Mouse (Mus musculus): ENCODE measurements around the gene Ptrhd1. TPM values are rescaled to one million over a fixed set of nuclear protein-coding genes. Genes with fewer than 3 reads are reported as not detected.

The Ptrhd1 gene
- polyA plus RNA-seq, 1 experiment from 2014 or later, result 2.0 TPM

- Histone ChIP-seq H3K4me1 (ENCODE audit: control insufficient read depth, low read depth, low read length) (no peaks in the 10 kb centered on the region), H3K36me3 (ENCODE audit: control insufficient read depth, insufficient read depth) (no peaks in the 10 kb centered on the region), H3K4me2 (ENCODE audit: low read depth, low read length) (no peak overlapping the region), H3K9me3 (replicated peaks; ENCODE audit: control insufficient read depth, low read length) (no peaks in the 10 kb centered on the region), H3K27ac (ENCODE audit: low read length) (no peak overlapping the region), H3K9ac (ENCODE audit: low read depth, low read length) (no peak overlapping the region), H3K27me3 (ENCODE audit: control insufficient read depth, insufficient read depth, low read depth, low read length) (no peaks in the 10 kb centered on the region), H3K4me3 (ENCODE audit: low read depth, low read length) (no peak overlapping the region)
- WGBS (ENCODE audit: insufficient replicate concordance), result 81% methylated on average over 11 of the region's 11 CpGs
- no peak for ATAC-seq (ENCODE audit: low read depth)
Observed at GRCm38 (mm10) chr12:4199271-4199670, 34.6 kb upstream of the Ptrhd1 start.

DNA sequence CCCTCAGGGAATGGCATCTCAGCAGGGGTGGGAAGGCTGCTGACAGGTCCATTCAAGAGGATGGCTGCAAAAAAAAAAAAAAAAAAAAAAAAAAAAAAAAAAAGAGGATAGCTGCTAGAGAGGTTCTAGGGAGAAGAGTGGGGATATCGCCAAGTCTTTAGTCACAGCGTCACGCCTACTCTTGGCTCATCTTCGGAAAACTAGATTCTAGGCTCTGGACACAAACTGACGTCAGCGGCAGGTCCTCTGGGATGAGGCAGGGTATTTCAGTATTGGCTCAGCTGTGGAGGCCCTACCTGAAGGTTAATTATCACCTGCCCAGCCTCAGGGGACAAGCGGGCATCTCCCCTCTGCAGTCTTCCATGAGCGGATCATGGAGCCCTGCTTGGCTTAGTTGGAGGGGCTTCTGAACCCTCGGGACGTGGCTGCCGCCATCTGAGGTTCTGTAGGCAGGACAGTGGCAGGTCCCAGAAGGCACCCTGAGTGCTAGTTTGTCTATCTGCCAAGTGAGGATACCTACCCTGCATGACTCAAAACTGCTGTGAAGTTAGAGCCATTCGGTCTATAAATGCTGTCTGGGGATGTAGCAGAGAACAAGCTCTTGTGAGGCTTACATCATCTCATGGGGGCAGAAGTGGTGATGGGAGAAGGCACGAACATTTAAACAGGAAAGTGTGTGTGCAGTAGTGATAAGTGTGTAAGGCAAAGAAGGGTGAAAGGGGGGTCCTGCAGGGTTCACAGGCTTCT, 32.2 kb upstream of the Ptrhd1 start:
- WGBS (ENCODE audit: insufficient replicate concordance), result 79% methylated on average over 13 of the region's 13 CpGs
- H3K9me3 ChIP-seq (replicated peaks; ENCODE audit: control insufficient read depth, low read length), result no peaks in the 10 kb centered on the region
- no peak for ATAC-seq (ENCODE audit: low read depth)
- H3K4me3 ChIP-seq (ENCODE audit: low read depth, low read length), result no peak overlapping the region
- H3K36me3 ChIP-seq (ENCODE audit: control insufficient read depth, insufficient read depth), result no peaks in the 10 kb centered on the region
- no peak overlapping the region for H3K9ac ChIP-seq (ENCODE audit: low read depth, low read length)
- no peaks in the 10 kb centered on the region for H3K4me1 ChIP-seq (ENCODE audit: control insufficient read depth, low read depth, low read length)
- H3K27me3 ChIP-seq (ENCODE audit: control insufficient read depth, insufficient read depth, low read depth, low read length), result no peaks in the 10 kb centered on the region
- no peak overlapping the region for H3K27ac ChIP-seq (ENCODE audit: low read length)
- H3K4me2 ChIP-seq (ENCODE audit: low read depth, low read length), result no peak overlapping the region

- Histone ChIP-seq H3K4me1 (ENCODE audit: control insufficient read depth, low read depth, low read length) (no peaks in the 10 kb centered on the region), H3K4me3 (ENCODE audit: low read depth, low read length) (no peak overlapping the region), H3K36me3 (ENCODE audit: control insufficient read depth, insufficient read depth) (no peaks in the 10 kb centered on the region), H3K9me3 (replicated peaks; ENCODE audit: control insufficient read depth, low read length) (no peaks in the 10 kb centered on the region), H3K27me3 (ENCODE audit: control insufficient read depth, insufficient read depth, low read depth, low read length) (no peaks in the 10 kb centered on the region), H3K9ac (ENCODE audit: low read depth, low read length) (no peak overlapping the region), H3K27ac (ENCODE audit: low read length) (no peak overlapping the region), H3K4me2 (ENCODE audit: low read depth, low read length) (no peak overlapping the region)
- no peak for ATAC-seq (ENCODE audit: low read depth)
- WGBS (ENCODE audit: insufficient replicate concordance), result 69% methylated on average over 4 of the region's 4 CpGs
Observed at GRCm38 (mm10) chr12:4202206-4202605, 31.6 kb upstream of the Ptrhd1 start.

DNA sequence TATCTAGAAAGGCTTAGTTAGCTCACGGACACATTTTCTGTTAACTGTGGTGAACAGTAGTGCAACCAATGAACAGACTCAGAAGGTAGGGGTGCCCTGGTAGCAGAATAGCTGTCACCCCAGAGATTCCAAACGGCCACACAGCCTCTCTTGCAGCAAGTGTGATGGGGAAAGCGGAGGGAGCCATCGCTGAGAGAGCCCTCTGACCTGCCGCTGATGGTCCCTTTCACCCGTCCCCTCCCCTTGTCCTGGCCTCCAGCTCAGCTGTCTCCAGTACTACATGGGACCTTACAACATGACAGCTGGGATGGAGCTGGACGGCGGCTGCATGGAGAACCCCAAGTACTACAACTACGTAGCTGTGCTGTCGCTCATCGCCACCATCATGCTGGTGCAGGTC, 27.7 kb upstream of the Ptrhd1 start:
- WGBS (ENCODE audit: insufficient replicate concordance), result 76% methylated on average over 11 of the region's 11 CpGs
- H3K27ac ChIP-seq (ENCODE audit: low read length), result no peak overlapping the region
- no peak overlapping the region for H3K4me2 ChIP-seq (ENCODE audit: low read depth, low read length)
- H3K9ac ChIP-seq (ENCODE audit: low read depth, low read length), result no peak overlapping the region
- H3K4me1 ChIP-seq (ENCODE audit: control insufficient read depth, low read depth, low read length), result no peaks in the 10 kb centered on the region
- ATAC-seq (ENCODE audit: low read depth), result no peak
- no peaks in the 10 kb centered on the region for H3K27me3 ChIP-seq (ENCODE audit: control insufficient read depth, insufficient read depth, low read depth, low read length)
- H3K9me3 ChIP-seq (replicated peaks; ENCODE audit: control insufficient read depth, low read length), result no peaks in the 10 kb centered on the region
- H3K36me3 ChIP-seq (ENCODE audit: control insufficient read depth, insufficient read depth), result no peaks in the 10 kb centered on the region
- H3K4me3 ChIP-seq (ENCODE audit: low read depth, low read length), result no peak overlapping the region

DNA sequence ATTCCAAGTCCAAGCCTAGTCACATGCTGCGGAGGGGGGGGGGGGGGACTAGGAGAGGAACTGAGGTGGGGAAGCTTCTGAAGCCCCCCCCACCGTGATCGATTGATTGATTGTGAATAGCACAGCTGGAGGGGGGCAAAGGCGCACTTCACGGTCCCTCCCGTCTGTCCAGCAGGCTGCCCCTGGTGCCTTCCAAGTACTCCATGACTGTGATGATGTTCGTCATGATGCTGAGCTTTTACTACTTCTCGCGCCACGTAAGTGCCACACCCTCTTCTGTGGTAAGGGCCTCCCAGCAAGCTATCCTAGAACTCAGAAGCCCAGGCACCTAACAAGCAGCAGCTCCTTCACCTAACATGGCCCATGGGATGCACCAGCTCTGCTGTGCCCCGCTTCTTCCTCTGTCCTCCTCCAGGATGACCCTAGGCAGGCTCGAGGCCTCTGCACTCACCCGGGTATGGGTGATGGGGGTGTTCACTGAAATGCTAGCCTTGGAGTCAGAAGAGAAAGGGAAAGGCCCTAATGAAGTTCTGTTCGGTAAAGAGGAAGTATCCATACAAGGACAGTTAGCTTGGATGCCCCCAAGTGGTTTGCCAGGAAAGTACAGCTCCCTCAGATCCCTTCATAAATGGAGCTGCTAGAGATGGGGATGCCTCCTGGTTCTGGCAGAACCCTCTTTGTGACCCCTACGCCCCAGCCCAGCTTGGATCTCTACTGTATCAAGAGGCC, 25.3 kb upstream of the Ptrhd1 start:
- no peak overlapping the region for H3K4me2 ChIP-seq (ENCODE audit: low read depth, low read length)
- no peaks in the 10 kb centered on the region for H3K27me3 ChIP-seq (ENCODE audit: control insufficient read depth, insufficient read depth, low read depth, low read length)
- H3K36me3 ChIP-seq (ENCODE audit: control insufficient read depth, insufficient read depth), result no peaks in the 10 kb centered on the region; the same call in 1 of the 2 replicates
- H3K9me3 ChIP-seq (replicated peaks; ENCODE audit: control insufficient read depth, low read length), result no peaks in the 10 kb centered on the region
- 68% methylated on average over 14 of the region's 15 CpGs for WGBS (ENCODE audit: insufficient replicate concordance)
- H3K4me3 ChIP-seq (ENCODE audit: low read depth, low read length), result no peak overlapping the region
- H3K4me1 ChIP-seq (ENCODE audit: control insufficient read depth, low read depth, low read length), result no peaks in the 10 kb centered on the region
- no peak overlapping the region for H3K27ac ChIP-seq (ENCODE audit: low read length)
- 0 out of 2 replicates have a peak, but pooled peaks have one; percentile 9 for ATAC-seq (ENCODE audit: low read depth)
- no peak overlapping the region for H3K9ac ChIP-seq (ENCODE audit: low read depth, low read length)

DNA sequence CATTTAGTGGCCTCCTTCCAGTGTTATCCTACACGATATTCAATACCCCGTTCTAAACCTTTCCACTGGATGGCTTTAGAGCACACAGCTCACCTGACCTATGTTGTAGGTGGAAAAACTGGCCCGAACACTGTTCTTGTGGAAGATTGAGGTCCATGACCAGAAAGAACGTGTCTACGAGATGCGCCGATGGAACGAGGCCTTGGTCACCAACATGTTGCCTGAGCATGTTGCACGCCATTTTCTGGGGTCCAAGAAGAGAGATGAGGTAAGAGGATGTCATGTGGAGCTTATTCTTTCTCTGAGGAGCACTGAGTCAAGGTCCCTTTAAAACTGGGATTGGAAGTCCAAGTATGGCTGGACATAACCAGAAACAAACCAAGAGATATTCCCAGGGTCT, 24.6 kb upstream of the Ptrhd1 start:
- no peak for ATAC-seq (ENCODE audit: low read depth)
- Histone ChIP-seq H3K9ac (ENCODE audit: low read depth, low read length) (no peak overlapping the region), H3K9me3 (replicated peaks; ENCODE audit: control insufficient read depth, low read length) (no peaks in the 10 kb centered on the region), H3K27me3 (ENCODE audit: control insufficient read depth, insufficient read depth, low read depth, low read length) (no peaks in the 10 kb centered on the region), H3K4me3 (ENCODE audit: low read depth, low read length) (no peak overlapping the region), H3K4me1 (ENCODE audit: control insufficient read depth, low read depth, low read length) (no peaks in the 10 kb centered on the region), H3K27ac (ENCODE audit: low read length) (no peak overlapping the region), H3K36me3 (ENCODE audit: control insufficient read depth, insufficient read depth) (no peaks in the 10 kb centered on the region; the same call in 1 of the 2 replicates), H3K4me2 (ENCODE audit: low read depth, low read length) (no peak overlapping the region)
- WGBS (ENCODE audit: insufficient replicate concordance), result 87% methylated on average over 9 of the region's 9 CpGs

GRCm38 (mm10) chr12:4211174-4211573, 22.7 kb upstream of the Ptrhd1 start:
- Histone ChIP-seq H3K4me2 (ENCODE audit: low read depth, low read length) (no peak overlapping the region), H3K4me3 (ENCODE audit: low read depth, low read length) (no peak overlapping the region), H3K4me1 (ENCODE audit: control insufficient read depth, low read depth, low read length) (no peaks in the 10 kb centered on the region), H3K36me3 (ENCODE audit: control insufficient read depth, insufficient read depth) (peaks cover 8% of the 10 kb centered on the region; the same call in 1 of the 2 replicates), H3K27ac (ENCODE audit: low read length) (no peak overlapping the region), H3K27me3 (ENCODE audit: control insufficient read depth, insufficient read depth, low read depth, low read length) (no peaks in the 10 kb centered on the region), H3K9me3 (replicated peaks; ENCODE audit: control insufficient read depth, low read length) (no peaks in the 10 kb centered on the region), H3K9ac (ENCODE audit: low read depth, low read length) (no peak overlapping the region)
- 67% methylated on average over 9 of the region's 9 CpGs for WGBS (ENCODE audit: insufficient replicate concordance)
- ATAC-seq (ENCODE audit: low read depth), result peak; percentile 30; the same call in 1 of the 2 replicates

DNA sequence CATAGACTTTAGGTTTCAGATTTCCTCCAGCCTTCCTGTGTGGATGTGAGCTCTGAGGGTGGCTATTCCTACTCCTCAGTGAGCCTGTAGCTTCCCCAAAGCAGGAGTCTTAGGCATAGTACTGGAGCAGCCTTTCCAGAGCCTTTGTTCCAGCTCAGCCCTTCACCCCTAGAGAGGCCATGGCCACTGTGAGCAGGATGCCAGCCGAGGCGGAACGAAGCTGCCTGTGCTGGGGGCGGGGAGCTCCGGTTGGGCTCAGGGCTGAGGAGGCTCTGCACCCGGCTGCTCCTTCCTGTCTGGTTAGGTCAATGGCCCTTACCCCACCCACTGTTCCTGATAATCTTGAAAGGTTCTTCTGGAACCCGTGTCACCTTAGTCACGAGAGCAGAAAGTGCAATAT, 20.9 kb upstream of the Ptrhd1 start:
- Histone ChIP-seq H3K27ac (ENCODE audit: low read length) (no peak overlapping the region), H3K9ac (ENCODE audit: low read depth, low read length) (no peak overlapping the region), H3K4me3 (ENCODE audit: low read depth, low read length) (no peak overlapping the region), H3K4me2 (ENCODE audit: low read depth, low read length) (no peak overlapping the region), H3K9me3 (replicated peaks; ENCODE audit: control insufficient read depth, low read length) (no peaks in the 10 kb centered on the region), H3K4me1 (ENCODE audit: control insufficient read depth, low read depth, low read length) (no peaks in the 10 kb centered on the region), H3K36me3 (ENCODE audit: control insufficient read depth, insufficient read depth) (peaks cover 8% of the 10 kb centered on the region; the same call in 1 of the 2 replicates), H3K27me3 (ENCODE audit: control insufficient read depth, insufficient read depth, low read depth, low read length) (no peaks in the 10 kb centered on the region)
- ATAC-seq (ENCODE audit: low read depth), result no peak
- 51% methylated on average over 8 of the region's 8 CpGs for WGBS (ENCODE audit: insufficient replicate concordance)

GRCm38 (mm10) chr12:4230156-4230555, 3.7 kb upstream of the Ptrhd1 start:
- H3K27ac ChIP-seq (ENCODE audit: low read length), result no peak overlapping the region
- H3K36me3 ChIP-seq (ENCODE audit: control insufficient read depth, insufficient read depth), result peaks cover 16% of the 10 kb centered on the region
- no peak overlapping the region for H3K4me3 ChIP-seq (ENCODE audit: low read depth, low read length)
- ATAC-seq (ENCODE audit: low read depth), result no peak
- no peaks in the 10 kb centered on the region for H3K9me3 ChIP-seq (replicated peaks; ENCODE audit: control insufficient read depth, low read length)
- H3K9ac ChIP-seq (ENCODE audit: low read depth, low read length), result no peak overlapping the region
- H3K27me3 ChIP-seq (ENCODE audit: control insufficient read depth, insufficient read depth, low read depth, low read length), result no peaks in the 10 kb centered on the region
- peaks cover 13% of the 10 kb centered on the region for H3K4me1 ChIP-seq (ENCODE audit: control insufficient read depth, low read depth, low read length)
- WGBS (ENCODE audit: insufficient replicate concordance), result 81% methylated on average over 7 of the region's 7 CpGs
- no peak overlapping the region for H3K4me2 ChIP-seq (ENCODE audit: low read depth, low read length)
